Mouse (Mus musculus) spleen, postnatal 4 days (tissue): Measurements from ENCODE around the gene Arhgap27.

ENCODE experiments used
- DNase-seq, 2 experiments: peaks; one replicate each; pipeline ENCODE4 v3.0.0; 2022; ENCODE audit warnings: low spot score in 2 of 2

Arhgap27 gene

GRCm38 (mm10) chr11:103356938-103357670 lies 6.4 kb downstream of the Arhgap27 start:
- DNase-seq, result no peak

DNA sequence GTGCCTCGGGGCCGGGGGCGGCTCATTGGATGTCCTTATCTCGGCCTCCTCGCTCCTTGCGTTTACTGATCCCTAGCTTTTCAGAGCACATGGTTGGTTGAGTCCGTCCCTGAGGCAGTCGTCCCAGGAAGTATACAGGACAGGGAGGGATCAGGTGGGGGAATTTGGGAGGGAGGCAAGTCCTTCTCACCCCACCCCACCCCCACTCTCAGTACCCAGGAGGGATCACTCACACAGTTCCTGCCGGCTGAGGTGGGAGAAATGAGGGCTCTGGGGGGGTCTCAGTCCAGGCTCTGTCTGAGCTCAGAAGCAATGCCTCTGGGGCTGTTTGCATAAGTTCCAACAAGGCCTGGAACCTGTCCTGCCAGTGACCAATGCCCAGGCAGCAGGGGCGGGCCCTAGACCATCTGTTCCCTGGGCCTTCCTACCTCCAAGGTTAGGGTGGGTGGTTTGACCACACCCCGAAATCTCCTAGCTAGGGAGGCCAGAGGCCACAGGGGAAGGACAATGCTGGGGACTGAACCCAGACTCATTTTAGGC lies 7.4 kb downstream of the Arhgap27 start:
- DNase-seq, result no peak

- no peak for DNase-seq
Observed at GRCm38 (mm10) chr11:103355251-103355650, 8.2 kb downstream of the Arhgap27 start.

GRCm38 (mm10) chr11:103354033-103354432 lies 9.5 kb downstream of the Arhgap27 start:
- no peak for DNase-seq

GRCm38 (mm10) chr11:103352239-103352814 lies 11.2 kb downstream of the Arhgap27 start:
- no peak for DNase-seq

GRCm38 (mm10) chr11:103350711-103351315 lies 12.7 kb downstream of the Arhgap27 start:
- no peak for DNase-seq

- DNase-seq, result no peak
Observed at GRCm38 (mm10) chr11:103349699-103350098, 13.8 kb downstream of the Arhgap27 start.

GRCm38 (mm10) chr11:103346657-103347056 lies 16.8 kb downstream of the Arhgap27 start:
- DNase-seq, result peak; percentile 67 to 79

GRCm38 (mm10) chr11:103346236-103346635 lies 17.3 kb downstream of the Arhgap27 start:
- no peak for DNase-seq

- no peak for DNase-seq
Observed at GRCm38 (mm10) chr11:103345408-103346091, 17.9 kb downstream of the Arhgap27 start.

- peak; percentile 67 to 81 for DNase-seq
Observed at GRCm38 (mm10) chr11:103344494-103345332, 18.8 kb downstream of the Arhgap27 start.

GRCm38 (mm10) chr11:103343881-103344280 lies 19.6 kb downstream of the Arhgap27 start:
- no peak for DNase-seq

GRCm38 (mm10) chr11:103343063-103343462 lies 20.4 kb downstream of the Arhgap27 start:
- no peak for DNase-seq

GRCm38 (mm10) chr11:103340677-103341076 lies 22.8 kb downstream of the Arhgap27 start:
- DNase-seq, result no peak

DNA sequence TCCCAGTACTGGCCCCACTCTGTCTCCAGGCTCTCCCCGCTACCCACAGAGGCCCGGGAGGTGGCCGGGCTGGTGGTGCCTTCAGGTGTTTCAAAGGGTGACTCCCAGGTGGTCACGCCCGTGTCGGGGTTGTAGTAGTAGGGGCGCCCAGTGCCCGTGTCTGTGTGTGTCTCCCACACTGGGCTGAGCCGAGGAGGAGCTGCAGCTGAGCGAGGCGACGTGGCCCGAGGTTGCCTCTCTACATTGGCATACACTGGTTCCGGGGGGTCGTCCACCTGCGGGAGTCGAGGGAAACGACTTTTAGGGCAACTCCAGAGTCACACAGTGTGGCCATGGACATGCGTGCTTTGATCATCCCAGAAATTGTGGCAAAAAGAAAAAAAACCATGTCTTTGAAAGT lies 23.4 kb downstream of the Arhgap27 start:
- no peak for DNase-seq

DNA sequence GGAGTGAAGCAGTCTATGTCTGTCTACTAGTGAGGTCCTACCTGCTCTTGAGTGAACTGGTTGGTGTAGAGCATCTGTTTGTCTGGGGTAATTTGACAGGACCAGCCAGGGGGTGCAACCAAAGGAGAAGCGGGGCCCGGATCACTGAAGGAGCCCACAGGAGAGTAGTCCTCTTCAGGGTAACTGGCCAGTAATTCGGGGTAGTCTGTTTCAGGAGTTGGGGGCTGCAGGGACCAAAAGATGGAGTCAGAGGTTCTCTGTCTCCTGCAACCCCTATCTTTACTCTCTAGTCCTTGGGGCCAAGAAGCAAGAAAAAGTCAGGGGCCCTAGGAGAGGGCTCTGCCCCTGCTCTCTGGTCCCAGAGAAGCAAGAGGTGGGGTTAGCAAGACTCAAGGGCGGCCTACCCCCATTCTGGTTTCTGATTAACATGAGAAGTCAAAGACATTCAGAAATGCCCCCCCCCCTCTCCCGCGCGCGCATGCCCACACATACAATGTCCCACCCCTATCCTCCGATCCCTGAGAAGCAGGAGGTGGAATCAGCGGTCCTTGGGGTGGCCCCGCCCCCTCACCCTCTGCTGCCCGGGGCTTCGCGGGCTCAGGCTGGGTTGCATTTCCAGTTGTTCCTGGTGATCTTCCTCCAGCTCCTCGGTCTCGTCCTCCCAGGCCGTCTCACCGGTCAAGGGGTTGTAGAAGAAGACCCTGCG lies 23.9 kb downstream of the Arhgap27 start:
- DNase-seq, result no peak

GRCm38 (mm10) chr11:103338671-103339070 lies 24.8 kb downstream of the Arhgap27 start:
- no peak for DNase-seq

GRCm38 (mm10) chr11:103338119-103338518 lies 25.4 kb downstream of the Arhgap27 start:
- no peak for DNase-seq

DNA sequence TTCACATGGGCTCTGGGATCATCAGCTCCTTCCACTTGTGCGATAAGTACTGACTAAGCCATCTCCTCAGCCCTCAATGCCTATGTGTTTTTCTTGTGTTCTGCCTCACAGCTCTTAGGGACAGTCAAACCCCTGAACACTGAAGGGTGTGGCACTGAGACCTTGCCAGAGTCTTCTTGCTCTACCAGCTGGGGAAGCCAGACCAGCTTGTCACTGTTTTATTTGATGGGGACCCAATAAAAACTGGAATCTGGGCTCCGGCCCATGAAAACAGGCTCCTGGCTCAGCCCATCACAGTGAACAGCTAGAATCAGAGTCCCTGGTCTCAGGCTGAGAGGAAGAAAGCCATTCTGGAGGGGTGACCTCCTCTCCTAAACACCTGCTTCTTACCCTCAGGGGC lies 26.3 kb downstream of the Arhgap27 start:
- no peak for DNase-seq

- no peak for DNase-seq
Observed at GRCm38 (mm10) chr11:103335561-103335960, 27.9 kb downstream of the Arhgap27 start.

DNA sequence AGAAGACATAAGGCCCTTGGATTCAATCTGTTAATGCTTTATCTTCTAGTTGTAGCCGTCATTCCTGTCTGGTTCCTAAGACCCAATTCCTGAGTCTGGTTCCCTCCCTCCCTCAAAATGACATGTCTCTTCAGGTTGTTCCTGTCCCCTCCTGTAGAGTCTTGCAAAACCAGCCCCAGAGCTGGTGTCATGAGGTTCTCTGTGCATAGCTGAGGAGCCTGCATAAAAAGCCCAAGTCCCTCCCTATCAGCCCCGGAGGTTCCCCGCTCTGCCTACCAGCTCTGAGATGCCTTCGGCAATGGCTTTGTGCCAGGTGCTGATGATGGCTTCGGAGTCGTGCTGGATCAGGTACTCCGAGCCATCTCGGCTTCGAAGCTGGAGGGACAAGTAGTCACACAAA lies 28.6 kb downstream of the Arhgap27 start:
- DNase-seq, result no peak
